Mouse (Mus musculus) hindbrain, embryonic 12.5 days (tissue): ENCODE data around the gene Dock11. TPM values are rescaled to one million over a fixed set of nuclear protein-coding genes. Genes with fewer than 3 reads are reported as not detected.

Experiments
- ATAC-seq: fragments of 200-750 bp; cut with Nextera tagmentation; 2 replicates; pipeline ENCODE4 v1.8.0; 2017; ENCODE audit warnings: moderate TSS enrichment; ENCODE audit not compliant: low FRiP score
- H3K27ac ChIP-seq: fragments of 300-500 bp; sonication (generic); 2 replicates; pipeline ENCODE4 v1.5.1; 2016; ENCODE audit warnings: mild to moderate bottlenecking
- H3K27me3 ChIP-seq: fragments of 300-500 bp; sonication (generic); 2 replicates; pipeline ENCODE4 v1.6.1; 2016; ENCODE audit warnings: mild to moderate bottlenecking
- H3K36me3 ChIP-seq: fragments of 300-500 bp; sonication (generic); 2 replicates; pipeline ENCODE4 v1.6.1; 2016; ENCODE audit warnings: mild to moderate bottlenecking
- H3K4me1 ChIP-seq: fragments of 300-500 bp; sonication (generic); 2 replicates; pipeline ENCODE4 v1.6.1; 2016
- H3K4me2 ChIP-seq: fragments of 300-500 bp; sonication (generic); replicated peaks from 2 replicates; pipeline ENCODE4 v1.6.1; 2016; ENCODE audit warnings: mild to moderate bottlenecking
- H3K4me3 ChIP-seq: fragments of 300-500 bp; sonication (generic); 2 replicates; pipeline ENCODE4 v1.5.1; 2016; ENCODE audit warnings: mild to moderate bottlenecking
- H3K9ac ChIP-seq: fragments of 300-500 bp; sonication (generic); 2 replicates; pipeline ENCODE4 v1.6.1; 2016; ENCODE audit warnings: mild to moderate bottlenecking, moderate library complexity
- H3K9me3 ChIP-seq: fragments of 300-500 bp; sonication (generic); replicated peaks from 2 replicates; pipeline ENCODE4 v1.6.1; 2016; ENCODE audit warnings: mild to moderate bottlenecking
- WGBS: fragments of 180-500 bp; shearing (Covaris S2); methylation state at CpG from one replicate; pipeline ENCODE4 v1.1.7; 2016; 5-methylcytosine and 5-hydroxymethylcytosine counted together
- polyA plus RNA-seq: library from polyadenylated mRNA; unstranded; fragments of >200 nt; fragmentation: Nextera tagmentation; extraction: Ambion mirVana; gene quantifications from 2 replicates; pipeline ENCODE4 v1.2.1, GENCODE M21; 2016

The Dock11 gene
- polyA plus RNA-seq, 1 experiment from 2014 or later = 23.6 TPM

- 67% methylated on average over 3 of the region's 3 CpGs for WGBS
- H3K4me1 ChIP-seq = no peaks in the 10 kb centered on the region
- no peak overlapping the region for H3K27ac ChIP-seq
- ATAC-seq = no peak
- H3K9me3 ChIP-seq = no peaks in the 10 kb centered on the region
- no peaks in the 10 kb centered on the region for H3K36me3 ChIP-seq
- H3K4me3 ChIP-seq = no peak overlapping the region
- H3K4me2 ChIP-seq = no peak overlapping the region
- no peaks in the 10 kb centered on the region for H3K27me3 ChIP-seq
- no peak overlapping the region for H3K9ac ChIP-seq
Measured at GRCm38 (mm10) chrX:35920096-35920607, 31.5 kb downstream of the Dock11 start.

- Histone ChIP-seq H3K27me3 (no peaks in the 10 kb centered on the region), H3K4me1 (no peaks in the 10 kb centered on the region), H3K4me3 (no peak overlapping the region), H3K27ac (no peak overlapping the region), H3K4me2 (no peak overlapping the region), H3K9me3 (no peaks in the 10 kb centered on the region), H3K36me3 (no peaks in the 10 kb centered on the region), H3K9ac (no peak overlapping the region)
- WGBS = 91% methylated on average over 3 of the region's 3 CpGs
- ATAC-seq = no peak
Measured at GRCm38 (mm10) chrX:35921922-35922321, 33.3 kb downstream of the Dock11 start.

GRCm38 (mm10) chrX:35924705-35925264 is 36.2 kb downstream of the Dock11 start:
- ATAC-seq = no peak
- H3K4me3 ChIP-seq = no peak overlapping the region
- no peaks in the 10 kb centered on the region for H3K4me1 ChIP-seq
- WGBS = 70% methylated on average over 1 of the region's 1 CpGs
- H3K36me3 ChIP-seq = no peaks in the 10 kb centered on the region
- H3K9me3 ChIP-seq = no peaks in the 10 kb centered on the region
- no peak overlapping the region for H3K9ac ChIP-seq
- no peak overlapping the region for H3K4me2 ChIP-seq
- H3K27me3 ChIP-seq = no peaks in the 10 kb centered on the region
- H3K27ac ChIP-seq = no peak overlapping the region

- Histone ChIP-seq H3K27me3 (no peaks in the 10 kb centered on the region), H3K4me1 (no peaks in the 10 kb centered on the region), H3K27ac (no peak overlapping the region), H3K4me2 (no peak overlapping the region), H3K9me3 (no peaks in the 10 kb centered on the region), H3K4me3 (no peak overlapping the region), H3K9ac (no peak overlapping the region), H3K36me3 (no peaks in the 10 kb centered on the region)
- WGBS = 82% methylated on average over 9 of the region's 9 CpGs
- ATAC-seq = no peak
Measured at GRCm38 (mm10) chrX:35930094-35930933, 41.7 kb downstream of the Dock11 start.

GRCm38 (mm10) chrX:35930934-35931406 is 42.3 kb downstream of the Dock11 start:
- Histone ChIP-seq H3K9ac (no peak overlapping the region), H3K27me3 (no peaks in the 10 kb centered on the region), H3K4me1 (no peaks in the 10 kb centered on the region), H3K36me3 (no peaks in the 10 kb centered on the region), H3K4me3 (no peak overlapping the region), H3K4me2 (no peak overlapping the region), H3K9me3 (no peaks in the 10 kb centered on the region), H3K27ac (no peak overlapping the region)
- 89% methylated on average over 3 of the region's 3 CpGs for WGBS
- ATAC-seq = no peak

GRCm38 (mm10) chrX:35931945-35932344 is 43.3 kb downstream of the Dock11 start:
- no peaks in the 10 kb centered on the region for H3K36me3 ChIP-seq
- H3K9me3 ChIP-seq = no peaks in the 10 kb centered on the region
- ATAC-seq = no peak
- H3K9ac ChIP-seq = no peak overlapping the region
- H3K4me2 ChIP-seq = no peak overlapping the region
- no peaks in the 10 kb centered on the region for H3K27me3 ChIP-seq
- H3K4me3 ChIP-seq = no peak overlapping the region
- H3K4me1 ChIP-seq = no peaks in the 10 kb centered on the region
- 67% methylated on average over 1 of the region's 1 CpGs for WGBS
- no peak overlapping the region for H3K27ac ChIP-seq

- Histone ChIP-seq H3K9me3 (no peaks in the 10 kb centered on the region), H3K4me1 (no peaks in the 10 kb centered on the region), H3K36me3 (no peaks in the 10 kb centered on the region), H3K4me2 (no peak overlapping the region), H3K4me3 (no peak overlapping the region), H3K27ac (no peak overlapping the region), H3K9ac (no peak overlapping the region), H3K27me3 (no peaks in the 10 kb centered on the region)
- ATAC-seq = no peak
Measured at GRCm38 (mm10) chrX:35932952-35933351, 44.3 kb downstream of the Dock11 start.

- 77% methylated on average over 5 of the region's 5 CpGs for WGBS
- H3K4me2 ChIP-seq = no peak overlapping the region
- no peak overlapping the region for H3K27ac ChIP-seq
- H3K27me3 ChIP-seq = no peaks in the 10 kb centered on the region
- H3K4me1 ChIP-seq = no peaks in the 10 kb centered on the region
- H3K36me3 ChIP-seq = no peaks in the 10 kb centered on the region
- H3K9me3 ChIP-seq = no peaks in the 10 kb centered on the region
- H3K9ac ChIP-seq = no peak overlapping the region
- no peak for ATAC-seq
- H3K4me3 ChIP-seq = no peak overlapping the region
Measured at GRCm38 (mm10) chrX:35938112-35938511, 49.5 kb downstream of the Dock11 start.

GRCm38 (mm10) chrX:35946394-35946793 is 57.8 kb downstream of the Dock11 start:
- no peak overlapping the region for H3K4me2 ChIP-seq
- H3K36me3 ChIP-seq = no peaks in the 10 kb centered on the region
- H3K9ac ChIP-seq = no peak overlapping the region
- no peak overlapping the region for H3K4me3 ChIP-seq
- H3K4me1 ChIP-seq = no peaks in the 10 kb centered on the region
- H3K27ac ChIP-seq = no peak overlapping the region
- no peaks in the 10 kb centered on the region for H3K9me3 ChIP-seq
- ATAC-seq = no peak
- 72% methylated on average over 1 of the region's 1 CpGs for WGBS
- H3K27me3 ChIP-seq = no peaks in the 10 kb centered on the region

GRCm38 (mm10) chrX:35950135-35950534 is 61.5 kb downstream of the Dock11 start:
- WGBS = 94% methylated on average over 4 of the region's 4 CpGs
- no peak overlapping the region for H3K4me3 ChIP-seq
- H3K9me3 ChIP-seq = no peaks in the 10 kb centered on the region
- H3K27me3 ChIP-seq = no peaks in the 10 kb centered on the region
- H3K4me1 ChIP-seq = no peaks in the 10 kb centered on the region
- no peak overlapping the region for H3K4me2 ChIP-seq
- H3K9ac ChIP-seq = no peak overlapping the region
- no peaks in the 10 kb centered on the region for H3K36me3 ChIP-seq
- no peak overlapping the region for H3K27ac ChIP-seq
- ATAC-seq = no peak

- WGBS = 65% methylated on average over 3 of the region's 3 CpGs
- Histone ChIP-seq H3K4me2 (no peak overlapping the region), H3K27ac (no peak overlapping the region)
Measured at GRCm38 (mm10) chrX:35951945-35952344, 63.3 kb downstream of the Dock11 start.

GRCm38 (mm10) chrX:35952521-35953095 is 64.0 kb downstream of the Dock11 start:
- Histone ChIP-seq H3K9me3 (no peaks in the 10 kb centered on the region), H3K36me3 (no peaks in the 10 kb centered on the region), H3K4me3 (no peak overlapping the region), H3K27me3 (no peaks in the 10 kb centered on the region), H3K27ac (no peak overlapping the region), H3K9ac (no peak overlapping the region), H3K4me2 (no peak overlapping the region), H3K4me1 (no peaks in the 10 kb centered on the region)
- 83% methylated on average over 4 of the region's 4 CpGs for WGBS
- no peak for ATAC-seq

More at GRCm38 (mm10) chrX:35951945-35952344, 63.3 kb downstream of the Dock11 start:
- H3K9ac ChIP-seq = no peak overlapping the region
- no peaks in the 10 kb centered on the region for H3K36me3 ChIP-seq
- H3K4me3 ChIP-seq = no peak overlapping the region
- no peaks in the 10 kb centered on the region for H3K4me1 ChIP-seq
- H3K9me3 ChIP-seq = no peaks in the 10 kb centered on the region
- ATAC-seq = no peak
- no peaks in the 10 kb centered on the region for H3K27me3 ChIP-seq
